Mouse (Mus musculus) stomach, postnatal 0 days (tissue): ENCODE measurements around the gene Rbms1.

Source experiments
- CTCF ChIP-seq: IDR thresholded peaks from 2 replicates; pipeline ENCODE4 v1.5.1; 2016; ENCODE audit warnings: antibody characterized with exemption, low read depth, mild to moderate bottlenecking, moderate library complexity
- EP300 ChIP-seq: optimal IDR thresholded peaks from 2 replicates; pipeline ENCODE3; 2016; ENCODE audit warnings: antibody characterized with exemption

DNA sequence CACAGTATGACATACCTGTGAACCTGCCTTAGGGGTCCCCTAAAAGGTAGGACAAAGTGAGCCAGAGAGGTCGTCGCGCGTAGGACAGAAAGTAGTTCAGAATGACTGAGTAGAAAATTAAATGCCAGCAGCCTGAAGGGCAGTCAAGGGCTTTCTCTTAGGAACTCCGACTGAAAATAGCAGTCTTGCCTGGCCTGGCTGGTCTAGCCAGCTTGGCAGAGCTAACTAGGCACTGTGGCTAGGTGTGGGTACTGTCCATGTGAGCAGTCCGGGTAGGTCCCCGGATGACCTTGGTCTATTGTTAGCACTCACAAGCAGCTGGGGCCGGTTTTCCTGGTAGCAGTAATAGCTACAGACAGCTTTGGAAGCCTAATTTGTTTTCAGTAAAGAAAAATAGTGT, 242.8 kb downstream of the Rbms1 start:
- TF ChIP-seq EP300: no peak
- TF ChIP-seq CTCF: no peak
